Mouse (Mus musculus) mouse trophoblast stem cell (cell line): ENCODE results near the gene Aqp8.

Source experiments
- in situ Hi-C, 2 experiments: fragments of 300-500 bp; cut with MseI, MboI; formaldehyde crosslinking; loops; 2 replicates in 1 of 2; 3 replicates in 1 of 2; pipeline ENCODE4 v1.15.1; 2025

Gene Aqp8

DNA sequence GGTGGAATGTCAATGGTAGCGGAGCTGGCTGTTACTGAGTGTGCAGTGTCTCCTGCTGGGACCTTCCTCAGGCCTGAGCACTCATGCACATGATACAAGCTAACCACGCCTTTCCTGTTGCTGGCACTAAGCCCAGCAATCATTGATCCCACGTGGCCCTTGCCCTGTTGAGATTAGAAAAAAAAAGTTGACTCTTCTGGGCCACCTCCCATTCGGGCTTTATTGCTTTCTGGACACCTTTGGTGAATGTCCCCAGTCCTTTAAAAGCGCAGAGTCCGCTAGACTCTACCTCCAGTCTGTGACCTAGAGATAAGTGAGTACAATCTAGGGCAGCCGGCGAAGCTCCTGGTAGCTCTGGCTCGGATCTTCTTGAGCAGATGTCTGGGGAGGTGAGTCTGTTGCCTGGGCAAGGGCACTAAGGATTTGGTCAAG, at the start of gene Aqp8:
TSS of gene Aqp8 (plus strand) at position 222 of the 432 bp plus-strand sequence.
- in situ Hi-C loops = loop anchor here (25.0 kb wide), 1 partner anchor 425 kb away; no protein-coding TSS in a partner anchor

DNA sequence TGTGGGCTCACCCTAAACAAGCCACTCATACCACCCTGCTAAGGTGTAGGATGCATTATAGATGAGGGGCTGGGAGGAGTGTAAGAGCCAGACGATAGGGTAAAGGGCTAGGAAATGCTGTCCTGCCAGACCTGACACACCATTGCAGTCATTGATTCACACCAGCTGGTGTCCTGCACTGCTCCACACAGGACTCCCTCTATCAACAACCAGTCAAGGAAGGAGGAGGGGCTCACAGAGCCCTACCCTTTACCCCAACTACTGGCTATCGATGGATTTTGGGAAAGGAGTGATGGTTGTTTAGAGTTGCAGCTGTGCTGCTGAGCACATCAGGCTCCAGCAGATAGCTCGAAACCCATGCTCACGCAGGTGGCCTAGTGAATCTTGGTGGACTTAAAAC, 45.3 kb upstream of the Aqp8 start:
- in situ Hi-C loops = no loop called here

DNA sequence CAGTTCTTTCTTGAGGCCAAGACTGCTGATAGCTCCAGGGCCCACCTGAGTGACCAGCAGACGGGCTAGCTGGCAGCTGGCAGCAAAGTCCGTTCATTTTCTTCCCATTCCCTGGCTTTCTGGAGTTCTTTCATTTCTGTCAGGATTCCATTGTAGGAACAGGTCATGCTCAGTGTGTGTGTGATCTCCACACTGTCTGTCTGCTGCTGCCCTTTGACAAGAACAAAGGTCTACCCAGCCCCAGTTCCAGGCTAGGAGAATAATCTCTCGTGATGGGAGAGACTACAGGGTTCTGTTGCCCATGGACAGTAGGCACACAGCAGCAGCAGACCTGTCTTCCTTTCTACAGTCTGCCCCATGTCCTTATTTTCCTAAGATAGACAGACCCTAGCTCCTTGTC, 44.4 kb upstream of the Aqp8 start:
- in situ Hi-C loops = no loop called here

DNA sequence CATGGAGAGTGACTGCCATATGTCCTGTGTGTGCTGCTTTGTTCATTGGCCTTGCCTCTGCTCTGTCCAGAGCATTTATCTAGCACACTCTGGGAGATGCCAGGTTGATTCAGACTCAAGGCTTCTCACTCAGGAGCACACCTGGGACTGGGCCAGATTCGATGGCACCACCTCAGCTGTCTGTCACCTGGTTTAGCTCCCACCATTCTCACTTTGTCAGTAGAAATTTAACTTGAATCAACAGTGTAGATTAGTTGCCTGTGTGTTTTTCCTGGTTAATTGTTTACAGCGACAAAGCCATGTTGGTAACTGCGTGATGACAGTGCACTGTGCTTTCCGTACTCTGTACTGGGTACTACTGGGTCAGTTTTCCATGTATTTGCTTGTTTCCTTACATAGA, 42.1 kb upstream of the Aqp8 start:
- in situ Hi-C loops = no loop called here

DNA sequence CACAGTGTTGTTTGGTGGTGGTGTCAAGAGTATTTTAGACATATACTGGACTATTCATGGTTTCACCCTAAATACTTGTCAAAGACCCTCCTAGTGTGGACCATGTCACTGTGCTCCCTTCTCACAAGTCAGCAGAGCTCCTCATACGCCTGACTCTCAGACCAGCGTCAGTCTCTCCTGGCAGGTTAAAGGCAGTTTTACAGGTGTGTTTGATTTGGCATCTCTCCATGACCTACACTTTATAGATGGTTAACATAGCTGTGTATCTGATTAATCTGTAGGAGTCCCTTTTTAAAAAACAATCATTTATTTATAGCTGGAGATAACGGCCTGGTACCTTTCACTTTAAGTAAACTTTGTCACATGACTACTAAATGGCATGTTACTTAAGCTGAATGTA, 40.1 kb upstream of the Aqp8 start:
- in situ Hi-C loops = no loop called here

- in situ Hi-C loops = no loop called here
Observed at GRCm38 (mm10) chr7:123424281-123424680, 37.8 kb upstream of the Aqp8 start.

DNA sequence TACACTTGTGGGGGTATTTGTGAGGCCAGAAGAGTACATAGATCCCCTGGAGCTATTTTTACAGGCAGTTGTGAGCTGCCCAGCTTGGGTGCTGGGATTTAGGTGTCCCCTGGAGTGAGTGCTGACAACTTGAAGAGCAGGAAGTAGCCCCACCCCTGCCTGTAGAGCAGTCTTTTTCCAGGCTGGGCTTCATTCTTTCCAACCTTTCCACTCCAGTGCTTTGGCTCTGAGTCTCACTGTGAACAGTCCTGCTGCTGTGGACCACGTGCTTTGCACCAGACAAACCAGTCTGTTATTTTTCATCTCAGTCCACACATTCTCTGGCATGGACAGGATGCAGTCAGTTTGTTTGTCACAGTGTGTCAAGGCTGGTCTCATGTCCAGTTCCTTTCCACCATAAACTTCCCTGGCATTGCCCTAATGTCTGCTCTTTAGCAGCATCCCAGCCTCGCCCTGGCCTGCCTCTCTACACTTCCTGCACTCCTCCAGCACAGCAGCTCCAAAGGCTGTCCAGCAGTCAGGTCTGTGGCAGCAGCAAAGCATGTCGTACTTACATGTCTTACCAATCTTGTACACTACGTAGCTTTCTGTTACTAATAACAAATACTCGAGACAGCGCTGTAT, 36.8 kb upstream of the Aqp8 start:
- in situ Hi-C loops = no loop called here

GRCm38 (mm10) chr7:123429624-123430410, 32.3 kb upstream of the Aqp8 start:
- in situ Hi-C loops = no loop called here

DNA sequence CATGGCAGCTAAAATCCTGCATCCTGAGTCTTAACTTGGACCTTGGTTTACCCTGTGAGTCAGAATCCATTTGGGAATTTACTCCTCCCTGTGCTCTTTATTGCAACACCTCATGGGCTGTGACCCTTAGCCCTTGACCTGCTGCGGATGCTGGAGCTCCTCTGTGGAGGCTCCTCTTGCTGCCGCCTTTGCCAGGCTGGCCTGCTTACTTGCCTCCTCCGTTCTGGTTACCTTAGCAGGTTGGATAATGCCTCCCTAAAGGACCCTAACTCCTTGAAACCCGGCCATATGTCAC, 31.7 kb upstream of the Aqp8 start:
- in situ Hi-C loops = no loop called here

GRCm38 (mm10) chr7:123431206-123431605, 30.9 kb upstream of the Aqp8 start:
- in situ Hi-C loops = no loop called here

GRCm38 (mm10) chr7:123442079-123442478, 20.0 kb upstream of the Aqp8 start:
- in situ Hi-C loops = no loop called here

GRCm38 (mm10) chr7:123448794-123449193, 13.3 kb upstream of the Aqp8 start:
- in situ Hi-C loops = no loop called here

DNA sequence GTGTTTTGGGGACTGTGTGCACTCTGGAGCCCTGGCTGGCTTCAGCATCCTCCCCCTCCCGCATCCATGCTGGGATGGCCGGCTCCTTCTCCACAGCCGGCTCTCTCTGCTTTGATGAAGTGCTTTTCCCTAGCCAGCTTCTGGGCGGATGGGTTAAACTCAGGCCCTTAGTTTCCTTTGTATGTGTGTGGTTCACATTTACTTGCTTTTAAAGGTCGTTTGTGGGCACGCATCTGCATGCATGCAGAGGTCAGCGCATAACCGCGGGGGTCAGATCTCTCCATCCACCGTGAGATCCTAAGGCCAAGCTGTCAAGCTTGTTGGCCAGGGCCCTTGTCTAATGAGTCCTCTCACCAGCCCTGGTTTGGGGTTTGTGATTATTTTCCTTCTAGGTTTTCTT, 12.4 kb upstream of the Aqp8 start:
- in situ Hi-C loops = loop anchor here (25.0 kb wide), 1 partner anchor 412 kb away; no protein-coding TSS in a partner anchor

DNA sequence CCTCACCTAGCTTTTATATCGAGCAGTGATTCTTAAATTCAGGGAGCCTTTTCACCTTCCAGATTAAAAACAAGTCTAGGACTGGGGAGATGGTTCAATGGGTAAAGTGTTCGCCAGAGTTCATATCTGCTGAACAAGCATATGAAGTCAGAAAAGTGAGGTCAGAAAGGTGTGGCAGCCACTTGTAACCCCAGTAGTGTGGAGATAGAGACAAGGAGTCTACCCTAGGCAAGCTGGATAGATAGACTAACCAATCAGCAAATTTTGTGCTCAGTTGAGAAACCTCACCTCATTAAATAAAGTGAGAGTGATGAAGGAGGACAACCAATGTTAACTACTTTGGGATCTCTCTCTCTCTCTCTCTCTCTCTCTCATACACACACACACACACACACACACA, 11.6 kb upstream of the Aqp8 start:
- in situ Hi-C loops = loop anchor here (25.0 kb wide), 1 partner anchor 413 kb away; no protein-coding TSS in a partner anchor

DNA sequence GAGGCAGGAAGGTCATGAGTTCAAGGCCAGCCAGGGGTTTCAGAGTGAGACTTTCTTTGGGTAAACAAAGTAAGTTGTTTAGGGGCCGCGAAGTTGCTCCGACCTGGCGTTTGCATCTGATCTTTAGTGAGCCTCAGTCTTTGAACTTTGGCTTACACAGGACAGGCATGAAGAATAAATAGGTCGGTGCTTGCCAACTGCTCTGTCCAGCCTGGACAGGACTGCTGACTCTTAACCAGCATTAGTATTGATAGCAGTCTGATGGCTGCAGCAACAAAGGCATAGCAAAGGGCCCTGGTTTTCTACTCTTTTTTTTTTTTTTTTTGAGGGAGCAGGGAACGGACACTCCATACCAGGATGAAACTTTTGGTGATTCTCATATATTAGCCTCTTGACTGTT, 9.5 kb upstream of the Aqp8 start:
- in situ Hi-C loops = loop anchor here (25.0 kb wide), 1 partner anchor 415 kb away; no protein-coding TSS in a partner anchor

- in situ Hi-C loops = loop anchor here (25.0 kb wide), 1 partner anchor 416 kb away; no protein-coding TSS in a partner anchor
Observed at GRCm38 (mm10) chr7:123453066-123453465, 9.0 kb upstream of the Aqp8 start.

- in situ Hi-C loops = loop anchor here (25.0 kb wide), 1 partner anchor 418 kb away; no protein-coding TSS in a partner anchor
Observed at GRCm38 (mm10) chr7:123455088-123455487, 7.0 kb upstream of the Aqp8 start.

GRCm38 (mm10) chr7:123458309-123458708, 3.8 kb upstream of the Aqp8 start:
- in situ Hi-C loops = loop anchor here (25.0 kb wide), 1 partner anchor 421 kb away; no protein-coding TSS in a partner anchor

GRCm38 (mm10) chr7:123459247-123459646, 2.8 kb upstream of the Aqp8 start:
- in situ Hi-C loops = loop anchor here (25.0 kb wide), 1 partner anchor 422 kb away; no protein-coding TSS in a partner anchor

DNA sequence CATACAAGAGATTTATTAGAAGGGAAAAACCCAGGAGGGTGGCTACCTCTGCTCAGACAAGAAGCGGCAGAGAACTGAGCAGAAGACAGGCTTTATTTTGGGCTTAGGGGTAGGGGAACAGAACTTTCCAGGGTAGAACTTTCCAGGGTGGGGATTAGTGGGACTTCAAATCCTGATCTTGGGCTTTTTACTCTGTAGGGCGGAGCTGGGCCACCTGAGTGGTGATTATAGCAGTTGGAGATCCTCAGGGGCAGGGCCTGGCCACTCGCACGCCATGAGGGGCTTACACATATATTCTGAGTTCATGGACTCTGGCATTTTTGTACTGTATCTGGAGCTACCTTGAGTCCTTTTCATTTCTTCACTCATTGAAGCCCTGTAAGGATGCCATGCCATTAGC, 775 bp upstream of the Aqp8 start:
- in situ Hi-C loops = loop anchor here (25.0 kb wide), 1 partner anchor 424 kb away; no protein-coding TSS in a partner anchor

DNA sequence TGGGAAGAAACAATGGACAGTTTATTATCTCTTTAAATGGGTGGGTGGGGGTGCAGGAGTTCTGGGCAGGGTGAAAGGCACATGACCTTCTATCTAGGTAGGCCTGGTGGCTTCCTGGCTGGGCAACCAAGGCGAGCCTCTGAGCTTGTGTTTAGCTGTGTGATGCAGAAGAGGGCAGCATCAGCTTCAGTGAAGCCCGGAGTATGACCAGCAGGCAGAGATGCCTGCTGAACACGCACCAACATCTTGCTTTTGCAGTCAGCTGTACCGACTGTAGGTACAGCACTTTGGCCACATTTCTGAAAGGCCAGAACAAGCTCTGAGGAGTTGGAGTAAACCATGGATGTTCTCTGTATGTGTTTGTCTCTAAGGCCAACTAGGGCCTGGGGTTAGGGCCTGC, 1.5 kb downstream of the Aqp8 start:
- in situ Hi-C loops = loop anchor here (25.0 kb wide), 1 partner anchor 426 kb away; no protein-coding TSS in a partner anchor

DNA sequence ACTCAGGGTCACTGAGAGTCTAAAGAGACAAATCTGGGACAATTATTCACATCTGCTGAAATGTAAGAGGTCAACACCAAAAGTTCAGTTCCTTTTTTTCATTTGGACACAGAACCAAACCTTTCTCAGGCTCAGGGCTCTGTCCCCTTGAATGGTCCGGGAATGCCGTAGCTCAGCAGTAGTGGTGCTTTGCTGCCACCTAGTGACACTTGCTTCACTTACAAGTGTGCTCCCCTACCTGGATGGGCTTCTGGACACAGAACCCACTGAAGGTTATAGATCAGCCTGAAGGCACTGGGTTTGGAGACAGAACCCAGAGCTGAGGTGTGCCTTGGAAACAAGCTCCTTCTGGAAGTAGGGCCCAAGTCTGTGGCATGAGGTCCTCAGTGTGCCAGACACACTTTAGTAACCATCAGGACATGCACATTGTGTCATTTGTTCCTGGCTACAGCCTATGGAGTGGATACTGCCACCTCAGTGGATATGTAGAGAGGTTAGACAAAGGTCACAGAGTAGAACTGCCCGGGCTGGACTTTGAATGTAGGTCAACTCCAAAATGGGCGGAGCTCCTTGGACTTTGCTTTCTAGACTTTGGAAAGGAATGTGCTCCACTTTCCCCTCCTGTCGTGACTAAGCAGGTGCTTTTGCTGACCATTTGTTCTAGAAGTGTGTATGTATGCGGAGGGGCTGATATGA, 3.7 kb downstream of the Aqp8 start:
- in situ Hi-C loops = loop anchor here (5.0 to 25.0 kb wide), 4 partner anchors 64 to 429 kb away; no protein-coding TSS in a partner anchor
